Mouse (Mus musculus): ENCODE results near the gene Col23a1. TPM values are rescaled to one million over a fixed set of nuclear protein-coding genes. Genes with fewer than 3 reads are reported as not detected.

The Col23a1 gene
- polyA plus RNA-seq, 1 experiment, result 1.5 TPM

GRCm38 (mm10) chr11:51388892-51389340, 99.2 kb downstream of the Col23a1 start:
- Histone ChIP-seq H3K4me1 (ENCODE audit: control insufficient read depth, insufficient read depth, low read length) (no peaks in the 10 kb centered on the region), H3K4me3 (ENCODE audit: insufficient read depth, low read depth, low read length) (no peak overlapping the region), H3K36me3 (ENCODE audit: control insufficient read depth, insufficient read depth, low read length) (no peaks in the 10 kb centered on the region), H3K27ac (ENCODE audit: insufficient read depth, low read depth, low read length) (no peak overlapping the region), H3K27me3 (replicated peaks; ENCODE audit: control insufficient read depth, insufficient read depth, low read length) (no peaks in the 10 kb centered on the region)
- DNase-seq, result no peak
- TF ChIP-seq POLR2A (IDR thresholded peaks at IDR 0.05; ENCODE audit: low read depth, low read length) (no peak), CTCF (conservative IDR thresholded peaks at IDR 0.05; ENCODE audit: insufficient read depth, insufficient read length, low read depth, low read length) (no peak)
- WGBS, result 36% methylated on average over 8 of the region's 8 CpGs

GRCm38 (mm10) chr11:51389763-51390162, 100.0 kb downstream of the Col23a1 start:
- H3K4me1 ChIP-seq (ENCODE audit: control insufficient read depth, insufficient read depth, low read length), result no peaks in the 10 kb centered on the region
- H3K36me3 ChIP-seq (ENCODE audit: control insufficient read depth, insufficient read depth, low read length), result no peaks in the 10 kb centered on the region
- no peak overlapping the region for H3K27ac ChIP-seq (ENCODE audit: insufficient read depth, low read depth, low read length)
- WGBS, result 48% methylated on average over 10 of the region's 10 CpGs
- no peak for DNase-seq
- TF ChIP-seq CTCF (conservative IDR thresholded peaks at IDR 0.05; ENCODE audit: insufficient read depth, insufficient read length, low read depth, low read length) (no peak), POLR2A (IDR thresholded peaks at IDR 0.05; ENCODE audit: low read depth, low read length) (no peak)
- H3K4me3 ChIP-seq (ENCODE audit: insufficient read depth, low read depth, low read length), result no peak overlapping the region
- H3K27me3 ChIP-seq (replicated peaks; ENCODE audit: control insufficient read depth, insufficient read depth, low read length), result no peaks in the 10 kb centered on the region

- H3K27me3 ChIP-seq (replicated peaks; ENCODE audit: control insufficient read depth, insufficient read depth, low read length), result no peaks in the 10 kb centered on the region
- WGBS, result 76% methylated on average over 3 of the region's 3 CpGs
- no peak for TF ChIP-seq POLR2A (IDR thresholded peaks at IDR 0.05; ENCODE audit: low read depth, low read length)
- no peak for TF ChIP-seq CTCF (conservative IDR thresholded peaks at IDR 0.05; ENCODE audit: insufficient read depth, insufficient read length, low read depth, low read length)
- no peaks in the 10 kb centered on the region for H3K4me1 ChIP-seq (ENCODE audit: control insufficient read depth, insufficient read depth, low read length)
- DNase-seq, result no peak
- no peak overlapping the region for H3K4me3 ChIP-seq (ENCODE audit: insufficient read depth, low read depth, low read length)
- H3K36me3 ChIP-seq (ENCODE audit: control insufficient read depth, insufficient read depth, low read length), result no peaks in the 10 kb centered on the region
- H3K27ac ChIP-seq (ENCODE audit: insufficient read depth, low read depth, low read length), result no peak overlapping the region
Measured at GRCm38 (mm10) chr11:51390521-51390920, 100.8 kb downstream of the Col23a1 start.

- DNase-seq, result no peak
- Histone ChIP-seq H3K4me3 (ENCODE audit: insufficient read depth, low read depth, low read length) (no peak overlapping the region), H3K4me1 (ENCODE audit: control insufficient read depth, insufficient read depth, low read length) (no peaks in the 10 kb centered on the region), H3K27ac (ENCODE audit: insufficient read depth, low read depth, low read length) (no peak overlapping the region), H3K36me3 (ENCODE audit: control insufficient read depth, insufficient read depth, low read length) (no peaks in the 10 kb centered on the region), H3K27me3 (replicated peaks; ENCODE audit: control insufficient read depth, insufficient read depth, low read length) (no peaks in the 10 kb centered on the region)
- no peak for TF ChIP-seq CTCF (conservative IDR thresholded peaks at IDR 0.05; ENCODE audit: insufficient read depth, insufficient read length, low read depth, low read length)
- no peak for TF ChIP-seq POLR2A (IDR thresholded peaks at IDR 0.05; ENCODE audit: low read depth, low read length)
- 81% methylated on average over 4 of the region's 4 CpGs for whole genome bisulfite sequencing
Measured at GRCm38 (mm10) chr11:51391548-51391947, 101.8 kb downstream of the Col23a1 start.

GRCm38 (mm10) chr11:51394301-51394865, 104.7 kb downstream of the Col23a1 start:
- H3K27me3 ChIP-seq (replicated peaks; ENCODE audit: control insufficient read depth, insufficient read depth, low read length), result no peaks in the 10 kb centered on the region
- no peaks in the 10 kb centered on the region for H3K36me3 ChIP-seq (ENCODE audit: control insufficient read depth, insufficient read depth, low read length)
- no peak for DNase-seq
- 49% methylated on average over 9 of the region's 9 CpGs for WGBS
- no peak overlapping the region for H3K27ac ChIP-seq (ENCODE audit: insufficient read depth, low read depth, low read length)
- H3K4me3 ChIP-seq (ENCODE audit: insufficient read depth, low read depth, low read length), result no peak overlapping the region
- H3K4me1 ChIP-seq (ENCODE audit: control insufficient read depth, insufficient read depth, low read length), result no peaks in the 10 kb centered on the region
- TF ChIP-seq CTCF (conservative IDR thresholded peaks at IDR 0.05; ENCODE audit: insufficient read depth, insufficient read length, low read depth, low read length) (no peak), POLR2A (IDR thresholded peaks at IDR 0.05; ENCODE audit: low read depth, low read length) (no peak)

- 84% methylated on average over 2 of the region's 2 CpGs for WGBS
- H3K4me3 ChIP-seq (ENCODE audit: insufficient read depth, low read depth, low read length), result no peak overlapping the region
- H3K4me1 ChIP-seq (ENCODE audit: control insufficient read depth, insufficient read depth, low read length), result no peaks in the 10 kb centered on the region
- H3K36me3 ChIP-seq (ENCODE audit: control insufficient read depth, insufficient read depth, low read length), result no peaks in the 10 kb centered on the region
- TF ChIP-seq CTCF (conservative IDR thresholded peaks at IDR 0.05; ENCODE audit: insufficient read depth, insufficient read length, low read depth, low read length), result no peak
- no peaks in the 10 kb centered on the region for H3K27me3 ChIP-seq (replicated peaks; ENCODE audit: control insufficient read depth, insufficient read depth, low read length)
- no peak overlapping the region for H3K27ac ChIP-seq (ENCODE audit: insufficient read depth, low read depth, low read length)
- DNase-seq, result no peak
Measured at GRCm38 (mm10) chr11:51396451-51396850, 106.7 kb downstream of the Col23a1 start.

- Histone ChIP-seq H3K4me3 (ENCODE audit: insufficient read depth, low read depth, low read length) (no peak overlapping the region), H3K4me1 (ENCODE audit: control insufficient read depth, insufficient read depth, low read length) (no peaks in the 10 kb centered on the region), H3K27ac (ENCODE audit: insufficient read depth, low read depth, low read length) (no peak overlapping the region), H3K27me3 (replicated peaks; ENCODE audit: control insufficient read depth, insufficient read depth, low read length) (no peaks in the 10 kb centered on the region), H3K36me3 (ENCODE audit: control insufficient read depth, insufficient read depth, low read length) (no peaks in the 10 kb centered on the region)
- no peak for DNase-seq
- WGBS, result 82% methylated on average over 5 of the region's 5 CpGs
- TF ChIP-seq POLR2A (IDR thresholded peaks at IDR 0.05; ENCODE audit: low read depth, low read length) (no peak), CTCF (conservative IDR thresholded peaks at IDR 0.05; ENCODE audit: insufficient read depth, insufficient read length, low read depth, low read length) (no peak)
Measured at GRCm38 (mm10) chr11:51398084-51398483, 108.4 kb downstream of the Col23a1 start.

Measured in kidney, adult 2 months (tissue).